Mouse (Mus musculus) kidney, adult 2 months (tissue): Measurements from ENCODE around the gene Dhx33. TPM values are rescaled to one million over a fixed set of nuclear protein-coding genes. Genes with fewer than 3 reads are reported as not detected.

Source experiments
- DNase-seq: peaks from one replicate; pipeline ENCODE4 v3.0.0; 2021
- H3K27ac ChIP-seq: fragments of 200-500 bp; 2 replicates; pipeline ENCODE4 v1.5.1; 2012; ENCODE audit warnings: low read depth, low read length, control low read depth, inconsistent platforms; ENCODE audit not compliant: insufficient read depth
- H3K27me3 ChIP-seq: fragments of 200-500 bp; replicated peaks from 2 replicates; pipeline ENCODE4 v1.6.1; 2012; ENCODE audit warnings: mild to moderate bottlenecking, moderate library complexity, low read length, inconsistent platforms; ENCODE audit not compliant: control insufficient read depth, insufficient read depth
- H3K36me3 ChIP-seq: fragments of 200-500 bp; 2 replicates; pipeline ENCODE4 v1.6.1; 2012; ENCODE audit warnings: mild to moderate bottlenecking, moderate library complexity, low read length, inconsistent platforms; ENCODE audit not compliant: control insufficient read depth, insufficient read depth
- H3K4me1 ChIP-seq: fragments of 200-500 bp; 2 replicates; pipeline ENCODE4 v1.6.1; 2011; ENCODE audit warnings: low read length; ENCODE audit not compliant: control insufficient read depth, insufficient read depth
- H3K4me3 ChIP-seq: fragments of 200-500 bp; 2 replicates; pipeline ENCODE4 v1.5.1; 2011; ENCODE audit warnings: mild to moderate bottlenecking, low read depth, low read length, control low read depth; ENCODE audit not compliant: insufficient read depth
- CTCF ChIP-seq: fragments of 200-500 bp; conservative IDR thresholded peaks from 2 replicates; pipeline ENCODE4 v1.5.1; 2011; ENCODE audit warnings: low read depth, mild to moderate bottlenecking, control low read depth, low read length, moderate library complexity, mixed read lengths; ENCODE audit not compliant: insufficient read depth, insufficient read length
- POLR2A ChIP-seq: fragments of 200-500 bp; IDR thresholded peaks from one replicate; pipeline ENCODE4 v1.6.1; 2011; ENCODE audit warnings: low read depth, low read length, control low read depth
- WGBS: fragments of 180-500 bp; shearing (Covaris S2); methylation state at CpG from one replicate; pipeline ENCODE4 v1.1.7; 2018; 5-methylcytosine and 5-hydroxymethylcytosine counted together
- polyA plus RNA-seq: library from polyadenylated mRNA; depleted of rRNA; stranded (reverse); fragments of >200 nt; gene quantifications from 2 replicates; pipeline ENCODE4 v1.2.3, GENCODE M21; 2012

Dhx33 gene
- polyA plus RNA-seq, 1 experiment, result 14.9 TPM

GRCm38 (mm10) chr11:70980751-70981510, 23.3 kb downstream of the Dhx33 start:
- 90% methylated on average over 14 of the region's 14 CpGs for WGBS
- H3K36me3 ChIP-seq, result peaks cover 2% of the 10 kb centered on the region; the same call in 1 of the 2 replicates
- no peaks in the 10 kb centered on the region for H3K27me3 ChIP-seq
- no peak overlapping the region for H3K27ac ChIP-seq
- DNase-seq, result no peak
- H3K4me1 ChIP-seq, result peaks cover 3% of the 10 kb centered on the region; the same call in 1 of the 2 replicates
- no peak for TF ChIP-seq POLR2A
- no peak for TF ChIP-seq CTCF
- no peak overlapping the region for H3K4me3 ChIP-seq

DNA sequence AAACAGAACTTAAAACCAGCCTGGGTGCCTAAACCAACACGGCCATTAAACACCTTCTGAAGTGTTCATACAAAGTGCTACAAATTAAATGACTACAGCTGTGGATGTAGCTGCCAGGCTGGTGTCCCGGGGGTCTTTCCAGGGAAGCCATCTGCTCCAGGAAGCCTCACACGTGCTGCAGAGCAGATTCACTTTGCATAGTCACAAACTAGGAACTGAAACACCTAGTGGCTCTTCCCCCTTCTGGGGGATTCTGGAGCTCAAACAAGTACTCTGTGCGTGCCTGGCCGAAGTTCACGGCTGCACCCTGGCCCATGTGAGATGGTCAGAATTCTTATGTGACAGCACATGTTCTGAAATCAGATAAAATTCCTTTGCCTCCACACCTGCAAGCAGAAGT, 24.0 kb downstream of the Dhx33 start:
- no peaks in the 10 kb centered on the region for H3K27me3 ChIP-seq
- no peak overlapping the region for H3K4me3 ChIP-seq
- DNase-seq, result no peak
- no peak overlapping the region for H3K27ac ChIP-seq
- TF ChIP-seq POLR2A (no peak), CTCF (no peak)
- H3K4me1 ChIP-seq, result peaks cover 3% of the 10 kb centered on the region; the same call in 1 of the 2 replicates
- WGBS, result 75% methylated on average over 6 of the region's 6 CpGs
- peaks cover 2% of the 10 kb centered on the region; the same call in 1 of the 2 replicates for H3K36me3 ChIP-seq

- Histone ChIP-seq H3K36me3 (peaks cover 2% of the 10 kb centered on the region; the same call in 1 of the 2 replicates), H3K27ac (no peak overlapping the region)
- 85% methylated on average over 6 of the region's 6 CpGs for WGBS
These were observed 26.9 kb downstream of the Dhx33 start for GRCm38 (mm10) chr11:70977293-70977692.

GRCm38 (mm10) chr11:70975193-70975592, 29.0 kb downstream of the Dhx33 start:
- Histone ChIP-seq H3K27ac (no peak overlapping the region), H3K4me3 (no peak overlapping the region), H3K36me3 (peaks cover 2% of the 10 kb centered on the region; the same call in 1 of the 2 replicates), H3K27me3 (no peaks in the 10 kb centered on the region), H3K4me1 (peaks cover 4% of the 10 kb centered on the region; the same call in 1 of the 2 replicates)
- WGBS, result 81% methylated on average over 2 of the region's 2 CpGs
- no peak for DNase-seq
- TF ChIP-seq CTCF, result no peak
- no peak for TF ChIP-seq POLR2A

More at GRCm38 (mm10) chr11:70977293-70977692, 26.9 kb downstream of the Dhx33 start:
- no peak for DNase-seq
- H3K27me3 ChIP-seq, result no peaks in the 10 kb centered on the region
- no peaks in the 10 kb centered on the region; the same call in 1 of the 2 replicates for H3K4me1 ChIP-seq
- no peak overlapping the region for H3K4me3 ChIP-seq
- TF ChIP-seq CTCF (no peak), POLR2A (no peak)

- H3K36me3 ChIP-seq, result peaks cover 2% of the 10 kb centered on the region; the same call in 1 of the 2 replicates
- no peak for TF ChIP-seq POLR2A
- 0 out of 2 replicates have a peak, but pooled peaks have one; percentile 22 for TF ChIP-seq CTCF
- 73% methylated on average over 4 of the region's 4 CpGs for WGBS
- no peaks in the 10 kb centered on the region for H3K27me3 ChIP-seq
- H3K27ac ChIP-seq, result no peak overlapping the region
- H3K4me3 ChIP-seq, result no peak overlapping the region
- H3K4me1 ChIP-seq, result peaks cover 8% of the 10 kb centered on the region; the same call in 1 of the 2 replicates
- no peak for DNase-seq
These were observed 30.3 kb downstream of the Dhx33 start for GRCm38 (mm10) chr11:70973947-70974346.

DNA sequence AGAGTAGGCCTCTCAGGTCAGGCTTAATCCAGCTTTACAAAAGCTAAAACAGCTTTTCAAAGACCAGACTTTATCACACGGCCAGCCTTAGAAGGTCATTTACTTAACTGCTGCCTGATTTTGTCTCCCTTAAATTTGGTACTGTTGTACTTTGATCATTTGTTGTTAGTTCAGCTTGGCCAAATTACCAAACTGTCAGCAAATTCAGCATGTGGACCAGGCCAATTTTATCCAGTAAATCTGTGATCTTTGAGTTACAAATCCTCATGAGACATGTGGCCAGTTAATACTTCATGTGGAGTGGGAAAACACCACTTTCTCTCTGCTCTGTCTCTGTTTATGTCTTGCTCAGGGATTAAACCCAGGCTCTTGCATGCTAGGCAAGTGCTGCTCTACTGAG, 31.7 kb downstream of the Dhx33 start:
- WGBS, result 39% methylated on average over 1 of the region's 1 CpGs
- Histone ChIP-seq H3K36me3 (no peaks in the 10 kb centered on the region; the same call in 1 of the 2 replicates), H3K4me1 (peaks cover 8% of the 10 kb centered on the region; the same call in 1 of the 2 replicates), H3K27me3 (no peaks in the 10 kb centered on the region), H3K27ac (peak overlapping the region; percentile 24; the same call in 1 of the 2 replicates), H3K4me3 (no peak overlapping the region)
- TF ChIP-seq POLR2A, result no peak
- peak; percentile 61 for DNase-seq

DNA sequence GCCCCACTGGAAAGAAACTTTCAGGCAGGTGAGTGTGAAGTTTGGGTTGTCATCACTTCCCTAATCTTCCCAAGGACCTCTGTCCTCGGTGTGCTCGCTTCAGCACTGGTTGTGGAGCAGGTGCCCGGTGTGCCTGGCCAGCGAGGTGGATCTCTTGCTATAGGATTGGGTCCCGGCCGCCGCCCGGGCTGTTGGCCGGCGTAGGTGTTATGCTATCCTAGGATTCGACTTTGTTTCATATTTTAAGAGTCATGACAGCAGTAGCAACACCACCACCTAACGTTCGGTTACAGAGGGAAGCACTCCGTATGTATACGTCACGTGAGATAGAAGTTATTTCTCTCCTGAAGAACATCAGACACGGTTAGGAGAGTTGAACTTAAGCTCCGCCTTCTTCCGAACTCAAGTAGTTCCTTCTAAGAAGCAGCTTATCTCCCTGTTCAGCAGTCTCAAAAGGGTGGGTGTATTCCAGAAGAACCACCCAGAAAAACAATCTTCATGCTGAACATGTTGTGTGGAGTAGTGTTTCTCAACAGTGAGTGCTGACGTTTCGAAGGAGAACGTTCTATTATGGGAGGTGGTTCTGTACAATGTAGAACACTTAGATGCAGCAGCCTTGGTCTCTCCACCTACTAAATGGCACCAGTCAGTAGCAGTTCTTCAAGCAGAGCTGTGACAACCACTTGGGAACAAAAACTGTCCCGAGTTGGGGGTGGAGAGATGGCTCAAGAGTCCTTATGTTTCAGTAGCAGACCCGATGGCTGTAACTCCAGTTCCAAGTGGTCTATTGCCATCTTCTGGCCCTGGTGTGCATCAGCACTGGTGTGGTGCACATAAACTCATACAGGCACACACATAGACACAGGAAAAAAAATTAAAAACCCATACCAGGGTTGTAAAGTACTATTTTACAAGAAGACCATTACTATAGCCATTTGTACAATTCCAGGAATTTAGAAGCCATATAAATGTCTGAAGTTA, 33.4 kb downstream of the Dhx33 start:
- TF ChIP-seq CTCF, result 0 out of 2 replicates have a peak, but pooled peaks have one; percentile 27
- TF ChIP-seq POLR2A, result no peak
- peak overlapping the region; percentile 78 for H3K4me3 ChIP-seq
- no peaks in the 10 kb centered on the region for H3K27me3 ChIP-seq
- 14% methylated on average over 24 of the region's 24 CpGs for WGBS
- no peaks in the 10 kb centered on the region; the same call in 1 of the 2 replicates for H3K36me3 ChIP-seq
- H3K27ac ChIP-seq, result peak overlapping the region; percentile 92
- DNase-seq, result no peak
- H3K4me1 ChIP-seq, result peaks cover 8% of the 10 kb centered on the region; the same call in 1 of the 2 replicates
